Mouse (Mus musculus) thymus, postnatal 25 days (tissue): ENCODE measurements around the gene 5031439G07Rik.
A peak's percentile ranks its signal among the peaks of the same experiment; 100 is the strongest.

Experiments
- DNase-seq: peaks from one replicate; pipeline ENCODE4 v3.0.0; 2022

Gene 5031439G07Rik

GRCm38 (mm10) chr15:84994498-84994897 lies 6.1 kb upstream of the 5031439G07Rik start:
- no peak for DNase-seq

DNA sequence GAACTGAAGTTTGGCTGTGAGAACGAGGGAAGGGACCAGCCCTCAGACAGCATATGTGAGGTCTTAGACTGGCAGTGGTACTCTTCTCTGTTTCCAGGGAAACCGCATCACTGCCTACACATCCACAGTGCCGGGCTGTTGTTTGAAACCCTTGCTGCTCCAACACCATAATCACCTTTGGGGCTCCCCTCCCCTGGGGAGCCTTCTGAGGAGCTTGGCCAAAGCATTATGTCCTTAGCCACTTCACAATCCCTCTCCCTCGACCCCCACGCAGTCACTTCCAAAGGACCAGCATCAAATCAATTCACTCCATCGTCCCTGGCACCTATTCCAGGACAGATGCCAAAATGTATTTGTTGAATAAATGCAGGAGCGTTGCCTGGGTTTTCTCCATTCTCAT lies 1.4 kb upstream of the 5031439G07Rik start:
- DNase-seq: no peak

GRCm38 (mm10) chr15:84989098-84989497 lies 747 bp upstream of the 5031439G07Rik start:
- DNase-seq: no peak

DNA sequence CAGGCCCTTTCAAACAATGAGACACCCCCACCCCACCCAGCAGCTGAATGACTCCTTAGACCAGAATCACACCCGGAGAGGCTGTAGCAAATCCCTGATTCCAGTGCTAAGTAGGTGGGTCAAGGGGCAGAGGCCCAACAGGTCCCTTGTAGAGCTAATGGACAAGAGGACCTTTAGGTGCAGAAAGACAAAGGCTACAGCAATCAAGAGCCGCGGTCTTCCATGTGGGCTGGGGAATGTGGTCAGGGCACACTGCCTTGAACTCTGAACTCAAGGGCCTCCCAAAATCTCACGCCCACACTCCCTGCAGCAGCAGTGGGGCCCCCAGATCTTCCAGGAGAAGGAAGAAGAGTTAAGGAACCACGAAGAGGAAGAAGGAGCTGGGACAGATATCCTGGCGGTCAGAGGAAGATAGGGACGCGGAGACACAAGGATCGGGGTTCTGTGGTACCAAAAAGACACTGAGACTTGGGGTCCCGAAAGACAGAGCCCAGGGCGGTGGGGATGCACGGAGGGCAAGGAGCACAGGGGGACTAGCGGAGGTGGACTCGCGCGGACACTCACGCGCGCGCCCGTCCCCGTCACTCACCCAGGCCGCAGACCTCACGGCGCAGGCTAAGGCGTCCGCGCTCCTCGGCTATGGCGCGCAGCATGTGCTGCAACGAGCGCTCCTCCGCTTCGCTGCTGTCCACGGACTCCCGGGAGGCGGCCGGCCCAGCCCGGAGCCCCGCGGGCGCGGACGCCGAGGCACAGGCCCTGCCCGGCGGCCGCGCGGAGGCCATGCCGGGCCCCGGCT lies 1.1 kb downstream of the 5031439G07Rik start:
- peak; percentile 27 for DNase-seq

DNA sequence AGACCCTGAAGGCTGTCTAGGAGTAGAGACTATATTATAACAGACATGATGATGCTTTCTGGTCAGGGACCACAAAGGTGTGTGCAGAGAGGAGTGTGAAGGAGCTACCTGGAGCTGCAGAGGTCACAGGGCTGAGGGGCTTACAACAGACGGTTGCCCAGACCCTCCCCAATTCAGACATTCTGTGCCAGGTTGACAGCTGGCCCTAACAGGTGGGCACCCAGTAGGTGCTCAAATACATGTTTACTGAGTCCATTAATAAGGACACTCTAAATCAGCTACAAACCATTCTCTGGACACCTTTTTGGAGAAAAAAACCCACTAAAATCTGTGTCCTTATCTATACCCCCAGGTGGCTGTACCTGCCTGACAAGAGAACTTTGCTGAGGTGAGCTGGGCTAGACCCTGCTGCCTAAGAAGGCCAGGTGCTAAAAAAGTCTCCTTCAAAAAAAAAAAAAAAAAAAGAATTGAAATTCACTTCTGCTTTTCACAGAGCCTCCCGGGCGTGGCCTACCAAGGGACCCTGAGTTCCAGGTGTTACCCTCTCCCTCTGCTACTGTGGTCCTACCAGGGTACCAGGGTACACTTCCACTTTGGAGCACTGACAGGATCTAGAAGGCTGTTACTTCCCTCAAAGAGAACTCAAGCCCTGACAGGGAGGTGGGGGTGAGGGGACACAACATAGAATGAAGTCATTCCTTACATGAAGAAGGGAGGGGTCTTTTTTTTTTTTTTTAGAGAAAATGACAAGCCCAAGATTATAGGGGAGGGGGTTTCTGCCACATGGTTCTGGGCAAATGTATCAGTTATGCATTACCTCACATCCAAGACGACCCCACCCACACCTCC lies 2.0 kb downstream of the 5031439G07Rik start:
- DNase-seq: no peak

DNA sequence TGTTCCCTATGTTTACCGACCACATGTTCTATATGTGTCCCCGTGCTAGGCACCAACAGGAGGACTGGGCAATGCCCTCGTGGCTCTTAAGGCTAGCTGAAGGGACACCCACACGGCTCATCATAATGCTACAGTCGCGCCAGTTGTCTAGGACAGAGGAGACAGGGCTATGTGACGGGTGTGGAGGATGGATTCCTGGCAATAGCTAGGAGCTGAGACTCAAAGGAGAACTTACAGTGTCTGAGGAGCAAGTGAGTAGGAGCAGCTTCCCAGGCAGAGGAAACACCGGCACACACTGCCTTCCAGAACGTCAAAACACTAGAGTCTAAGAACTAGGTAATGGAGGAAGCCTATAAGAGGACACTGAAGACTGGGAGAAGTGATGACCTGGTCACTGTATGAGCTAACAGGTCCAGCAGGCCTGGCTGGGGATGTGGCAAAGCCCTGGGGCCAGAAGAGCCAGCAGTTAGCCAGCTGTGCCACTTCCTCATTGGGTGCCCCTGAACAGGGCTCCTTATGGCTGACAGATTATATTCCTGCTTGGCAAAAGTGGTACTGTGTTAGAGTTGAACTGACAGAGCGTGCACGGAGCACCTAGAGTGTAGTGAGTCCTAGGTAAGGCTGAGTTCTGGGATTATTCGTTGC lies 2.7 kb downstream of the 5031439G07Rik start:
- DNase-seq: no peak

DNA sequence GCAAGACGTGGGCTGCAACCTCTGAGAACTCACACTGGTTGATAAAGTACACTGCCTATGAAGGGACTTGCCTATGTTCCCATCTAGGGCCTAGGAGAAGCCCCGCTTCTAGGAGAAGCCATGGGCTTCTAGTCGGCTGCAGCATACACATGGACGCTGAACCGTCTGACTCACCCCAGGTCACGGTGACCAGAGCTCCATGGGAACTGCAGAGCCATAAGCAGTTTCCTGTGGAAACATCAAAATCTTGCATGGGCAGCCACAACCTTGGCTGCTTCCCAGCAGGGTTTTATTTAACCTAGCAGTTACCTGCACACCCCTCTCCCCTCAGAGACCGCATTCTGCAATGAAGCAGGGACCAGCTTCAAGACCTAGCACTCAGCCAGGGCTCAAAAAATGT lies 4.6 kb downstream of the 5031439G07Rik start:
- no peak for DNase-seq

GRCm38 (mm10) chr15:84982888-84983287 lies 5.5 kb downstream of the 5031439G07Rik start:
- no peak for DNase-seq

- no peak for DNase-seq
Observed at GRCm38 (mm10) chr15:84981609-84982313, 6.6 kb downstream of the 5031439G07Rik start.

DNA sequence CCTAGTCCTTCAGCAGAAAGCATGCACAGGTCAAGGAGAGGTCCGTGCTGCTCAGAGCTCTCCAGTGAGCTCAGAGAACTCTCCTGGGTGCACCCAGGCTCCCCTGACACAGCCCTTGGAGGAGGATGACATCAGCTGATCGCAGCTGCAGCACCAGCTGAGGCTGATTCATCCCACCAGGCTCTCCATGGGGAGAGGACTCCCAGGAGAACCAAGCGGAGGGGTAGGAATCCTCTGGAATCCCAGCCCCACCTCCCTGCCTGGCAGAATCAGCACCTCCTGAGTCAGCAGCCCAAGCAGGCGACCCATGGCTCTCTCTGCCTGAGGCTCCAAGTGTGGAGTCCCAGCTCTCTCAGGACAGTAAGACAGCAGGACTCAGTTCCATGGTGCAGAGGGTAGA lies 12.6 kb downstream of the 5031439G07Rik start:
- DNase-seq: no peak

- no peak for DNase-seq
Observed at GRCm38 (mm10) chr15:84973544-84973871, 14.8 kb downstream of the 5031439G07Rik start.

- no peak for DNase-seq
Observed at GRCm38 (mm10) chr15:84972860-84973543, 15.3 kb downstream of the 5031439G07Rik start.

DNA sequence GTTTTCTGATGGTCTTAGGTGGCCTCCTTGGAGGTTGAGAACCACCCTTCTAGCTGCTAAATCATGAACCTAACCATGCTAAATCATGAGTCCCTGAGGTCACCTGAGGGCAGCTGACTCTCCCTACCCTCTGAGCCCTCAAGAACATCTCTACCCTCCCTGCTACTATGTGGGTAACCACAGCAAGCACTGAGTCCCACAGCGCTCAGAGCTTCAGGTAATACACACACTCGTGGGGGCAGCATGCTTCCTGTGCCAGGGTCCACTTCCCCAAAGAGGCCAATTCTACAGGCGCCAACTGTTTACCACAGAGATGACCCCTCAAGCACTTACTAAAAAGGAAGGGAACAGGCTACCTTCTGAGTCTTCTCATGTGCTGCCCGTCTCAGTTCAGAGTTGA lies 19.8 kb downstream of the 5031439G07Rik start:
- no peak for DNase-seq

GRCm38 (mm10) chr15:84965575-84966360 lies 22.6 kb downstream of the 5031439G07Rik start:
- peak; percentile 63 for DNase-seq

- no peak for DNase-seq
Observed at GRCm38 (mm10) chr15:84964771-84965170, 23.6 kb downstream of the 5031439G07Rik start.

GRCm38 (mm10) chr15:84962518-84962917 lies 25.8 kb downstream of the 5031439G07Rik start:
- no peak for DNase-seq

GRCm38 (mm10) chr15:84960692-84961091 lies 27.7 kb downstream of the 5031439G07Rik start:
- no peak for DNase-seq

DNA sequence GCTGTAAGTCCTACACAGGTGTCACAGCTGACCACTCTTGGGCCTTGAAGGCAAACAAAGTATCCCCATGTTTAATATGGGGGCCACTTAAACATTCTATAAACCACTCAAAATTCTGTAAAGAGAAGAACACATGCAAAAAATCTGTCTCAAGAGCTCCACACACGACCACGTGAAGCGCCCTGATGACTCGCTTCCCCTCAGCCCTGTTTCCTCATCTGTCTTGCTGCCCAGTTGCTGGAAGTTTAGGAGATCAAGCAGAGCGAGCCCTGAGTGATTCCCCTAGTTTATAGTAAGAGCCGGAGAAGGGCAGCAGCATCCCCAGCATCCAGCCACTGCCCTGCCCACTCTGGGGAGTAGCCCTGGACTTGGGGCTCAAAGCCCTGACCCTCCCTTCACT lies 28.5 kb downstream of the 5031439G07Rik start:
- DNase-seq: no peak

DNA sequence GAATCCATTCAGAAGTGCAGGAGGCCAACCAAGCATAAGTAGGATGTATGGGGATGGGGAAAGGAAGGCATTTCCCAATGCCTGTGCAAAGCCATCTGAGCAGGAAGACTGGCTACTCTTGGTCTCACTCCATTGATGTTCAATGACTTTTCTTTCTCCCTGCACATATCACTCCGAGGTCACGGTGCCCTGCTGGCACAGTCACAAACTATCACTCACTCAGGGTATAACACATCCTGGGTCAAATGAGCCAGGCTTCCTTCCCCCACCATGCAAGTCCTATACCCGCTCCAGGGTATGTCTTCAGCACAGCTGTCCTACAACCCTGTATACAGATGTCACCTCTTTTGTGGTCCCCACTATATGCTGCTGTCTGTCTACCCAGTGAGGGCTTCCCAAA lies 30.0 kb downstream of the 5031439G07Rik start:
- DNase-seq: no peak

- DNase-seq: no peak
Observed at GRCm38 (mm10) chr15:84957851-84958250, 30.5 kb downstream of the 5031439G07Rik start.

- DNase-seq: no peak
Observed at GRCm38 (mm10) chr15:84953259-84953658, 35.1 kb downstream of the 5031439G07Rik start.

- no peak for DNase-seq
Observed at GRCm38 (mm10) chr15:84950053-84950452, 38.3 kb downstream of the 5031439G07Rik start.
